Mouse (Mus musculus): ENCODE results near the gene Sp2.

DNA sequence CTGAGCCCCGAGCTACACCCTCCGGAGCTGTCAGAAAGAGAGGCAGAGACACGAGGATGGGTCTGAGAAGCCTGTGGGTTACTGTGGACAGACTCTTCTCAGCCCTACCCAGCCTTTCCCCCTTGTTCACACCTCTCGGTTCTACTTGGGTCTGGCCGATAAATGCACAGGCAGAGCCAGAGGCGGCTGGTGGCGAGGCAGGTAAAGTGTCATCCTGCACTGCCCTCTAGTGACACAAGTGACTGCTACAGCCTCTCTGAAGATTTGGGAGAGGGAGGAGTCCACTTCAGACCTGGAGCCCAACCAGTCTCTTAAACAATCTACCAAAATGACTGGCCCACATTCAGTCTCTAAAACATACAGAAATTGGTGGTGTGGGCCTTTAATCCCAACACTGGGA is 72.8 kb downstream of the Sp2 start:
- TF ChIP-seq CTCF (IDR thresholded peaks at IDR 0.05; ENCODE audit: insufficient read depth, low read length) (peak; percentile 79), POLR2A (IDR thresholded peaks at IDR 0.05; ENCODE audit: borderline replicate concordance, extremely low read depth, low read depth, low read length) (no peak)
